Mouse (Mus musculus): ENCODE results near the gene Rhd. TPM values are rescaled to one million over a fixed set of nuclear protein-coding genes. Genes with fewer than 3 reads are reported as not detected.

The Rhd gene
- polyA plus RNA-seq, 1 experiment from 2014 or later: 587 TPM

DNA sequence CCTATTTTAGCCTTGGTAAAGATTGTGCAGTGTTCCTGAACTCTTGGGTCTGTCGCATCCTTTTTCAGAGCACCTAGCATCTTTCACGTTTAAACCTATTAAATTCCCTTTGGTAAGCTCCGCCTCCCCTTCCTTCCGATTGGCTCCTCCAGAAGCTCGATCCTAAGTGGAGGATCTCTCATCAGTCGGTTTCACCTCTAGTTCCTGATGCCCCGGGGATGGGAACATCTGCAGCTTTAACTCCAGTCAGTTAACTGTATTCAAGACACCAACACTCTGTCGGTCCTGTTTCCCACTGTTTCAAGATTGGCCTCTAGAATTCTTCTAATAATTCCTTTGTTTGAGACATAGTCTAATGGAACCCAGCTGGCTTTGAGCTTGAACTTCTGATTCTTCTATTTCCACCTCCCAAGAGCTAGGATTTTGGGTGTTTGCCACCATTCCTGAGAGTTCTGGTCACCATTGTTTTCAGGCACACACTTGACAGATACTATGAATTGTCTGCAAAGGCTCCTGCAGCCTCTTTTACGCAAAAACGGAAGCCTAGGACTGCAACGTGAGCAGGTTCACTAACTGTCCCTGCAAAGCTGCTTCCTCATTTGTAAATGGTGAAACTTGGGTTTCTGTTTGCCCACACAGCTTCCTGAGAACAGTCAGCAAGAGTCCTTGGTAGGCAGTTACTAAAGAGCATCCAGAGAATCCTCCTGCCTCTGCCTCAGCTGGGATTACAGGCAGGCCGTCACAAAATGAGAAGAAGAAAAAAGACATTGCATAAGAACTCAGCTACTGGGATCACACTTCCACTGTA, 55.6 kb downstream of the Rhd start:
- peaks cover 73% of the 10 kb centered on the region for H3K4me1 ChIP-seq (replicated peaks)
- ATAC-seq (ENCODE audit: insufficient read depth): no peak
- peaks cover 6% of the 10 kb centered on the region for H3K36me3 ChIP-seq (replicated peaks)
- no peak overlapping the region for H3K9ac ChIP-seq
- peak overlapping the region; percentile 35 for H3K4me2 ChIP-seq
- H3K4me3 ChIP-seq (replicated peaks): 0 out of 2 replicates have a peak overlapping the region, but pooled peaks have one; percentile 1
- no peaks in the 10 kb centered on the region for H3K9me3 ChIP-seq (replicated peaks)
- 17% methylated on average over 12 of the region's 12 CpGs for WGBS (ENCODE audit: insufficient replicate concordance)
- H3K27me3 ChIP-seq: no peaks in the 10 kb centered on the region
- H3K27ac ChIP-seq (replicated peaks): peak overlapping the region; percentile 70

- Histone ChIP-seq H3K36me3 (replicated peaks) (peaks cover 12% of the 10 kb centered on the region), H3K27me3 (no peaks in the 10 kb centered on the region), H3K4me1 (replicated peaks) (peaks cover 72% of the 10 kb centered on the region), H3K4me2 (no peak overlapping the region), H3K4me3 (replicated peaks) (no peak overlapping the region), H3K9me3 (replicated peaks) (no peaks in the 10 kb centered on the region), H3K27ac (replicated peaks) (peak overlapping the region; percentile 70), H3K9ac (no peak overlapping the region)
- WGBS (ENCODE audit: insufficient replicate concordance): 84% methylated on average over 6 of the region's 6 CpGs
- ATAC-seq (ENCODE audit: insufficient read depth): no peak
Observed at GRCm38 (mm10) chr4:134920631-134921030, 56.3 kb downstream of the Rhd start.

GRCm38 (mm10) chr4:134921703-134922102, 57.4 kb downstream of the Rhd start:
- WGBS (ENCODE audit: insufficient replicate concordance): 88% methylated on average over 4 of the region's 4 CpGs
- peak overlapping the region; percentile 91; the same call in 1 of the 2 replicates for H3K27ac ChIP-seq (replicated peaks)

DNA sequence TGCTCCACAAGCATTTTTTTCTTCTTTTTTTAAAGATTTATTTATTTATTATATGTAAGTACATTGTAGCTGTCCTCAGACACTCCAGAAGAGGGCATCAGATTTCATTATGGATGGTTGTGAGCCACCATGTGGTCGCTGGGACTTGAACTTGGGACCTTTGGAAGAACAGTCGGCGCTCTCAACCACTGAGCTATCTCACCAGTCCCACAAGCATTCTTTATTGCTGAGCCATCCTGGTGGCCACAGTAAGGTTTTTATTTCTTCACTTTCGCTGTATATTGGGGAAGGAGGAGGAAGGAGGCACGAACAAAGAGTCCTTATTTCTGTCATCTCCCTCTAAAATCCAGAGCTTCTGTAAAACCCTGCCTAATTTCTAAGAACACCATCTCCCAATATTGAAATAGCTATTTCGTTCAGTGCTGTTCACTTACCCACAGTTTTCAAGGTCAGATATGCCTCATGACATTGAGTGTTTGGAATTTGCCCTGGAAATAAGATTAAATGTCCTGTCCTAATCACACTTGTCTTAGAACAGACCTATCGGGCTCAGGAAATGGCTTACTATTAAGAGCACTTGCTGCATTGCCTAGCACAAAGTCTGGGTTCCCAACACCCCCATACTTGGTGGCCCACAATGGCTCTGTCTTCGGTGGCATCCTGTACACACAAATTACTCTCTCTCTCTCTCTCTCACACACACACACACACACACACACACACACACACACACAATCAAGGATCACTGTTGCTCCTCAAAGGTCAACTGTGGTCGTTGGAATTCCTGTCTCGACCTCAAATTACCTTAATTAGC, 58.0 kb downstream of the Rhd start:
- ATAC-seq (ENCODE audit: insufficient read depth): no peak
- Histone ChIP-seq H3K27me3 (no peaks in the 10 kb centered on the region), H3K27ac (replicated peaks) (peak overlapping the region; percentile 91), H3K9me3 (replicated peaks) (no peaks in the 10 kb centered on the region), H3K9ac (peak overlapping the region; percentile 73), H3K4me1 (replicated peaks) (peaks cover 69% of the 10 kb centered on the region), H3K4me2 (peak overlapping the region; percentile 80), H3K4me3 (replicated peaks) (peak overlapping the region; percentile 97), H3K36me3 (replicated peaks) (peaks cover 29% of the 10 kb centered on the region)
- WGBS (ENCODE audit: insufficient replicate concordance): 46% methylated on average over 10 of the region's 10 CpGs

More at GRCm38 (mm10) chr4:134921703-134922102, 57.4 kb downstream of the Rhd start:
- H3K27me3 ChIP-seq: no peaks in the 10 kb centered on the region
- no peak overlapping the region for H3K4me2 ChIP-seq
- peaks cover 23% of the 10 kb centered on the region for H3K36me3 ChIP-seq (replicated peaks)
- ATAC-seq (ENCODE audit: insufficient read depth): no peak
- H3K4me3 ChIP-seq (replicated peaks): no peak overlapping the region
- no peak overlapping the region for H3K9ac ChIP-seq
- H3K9me3 ChIP-seq (replicated peaks): no peaks in the 10 kb centered on the region
- H3K4me1 ChIP-seq (replicated peaks): peaks cover 71% of the 10 kb centered on the region

DNA sequence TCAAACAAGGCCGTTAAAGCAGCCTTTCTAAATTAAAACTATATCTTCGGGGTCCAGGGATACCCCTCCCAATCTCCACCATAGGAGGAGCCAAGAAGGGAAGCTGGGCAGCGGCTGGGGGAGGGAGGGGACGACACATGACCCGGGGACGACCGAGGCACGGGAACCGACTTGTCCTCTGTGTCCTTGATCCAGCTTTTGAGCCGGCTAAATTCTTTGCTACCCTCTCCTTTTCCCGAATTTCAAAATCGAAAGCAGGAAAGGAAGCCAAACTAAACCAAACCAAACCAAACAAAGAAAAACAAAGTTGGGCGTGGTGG, 58.5 kb downstream of the Rhd start:
- H3K4me3 ChIP-seq (replicated peaks): peak overlapping the region; percentile 97
- H3K36me3 ChIP-seq (replicated peaks): peaks cover 35% of the 10 kb centered on the region
- under 1% methylated on average over 13 of the region's 13 CpGs for WGBS (ENCODE audit: insufficient replicate concordance)
- H3K27me3 ChIP-seq: no peaks in the 10 kb centered on the region
- no peaks in the 10 kb centered on the region for H3K9me3 ChIP-seq (replicated peaks)
- peak; percentile 48 for ATAC-seq (ENCODE audit: insufficient read depth)
- H3K4me1 ChIP-seq (replicated peaks): peaks cover 69% of the 10 kb centered on the region
- peak overlapping the region; percentile 91 for H3K27ac ChIP-seq (replicated peaks)
- H3K9ac ChIP-seq: peak overlapping the region; percentile 73
- peak overlapping the region; percentile 80 for H3K4me2 ChIP-seq

DNA sequence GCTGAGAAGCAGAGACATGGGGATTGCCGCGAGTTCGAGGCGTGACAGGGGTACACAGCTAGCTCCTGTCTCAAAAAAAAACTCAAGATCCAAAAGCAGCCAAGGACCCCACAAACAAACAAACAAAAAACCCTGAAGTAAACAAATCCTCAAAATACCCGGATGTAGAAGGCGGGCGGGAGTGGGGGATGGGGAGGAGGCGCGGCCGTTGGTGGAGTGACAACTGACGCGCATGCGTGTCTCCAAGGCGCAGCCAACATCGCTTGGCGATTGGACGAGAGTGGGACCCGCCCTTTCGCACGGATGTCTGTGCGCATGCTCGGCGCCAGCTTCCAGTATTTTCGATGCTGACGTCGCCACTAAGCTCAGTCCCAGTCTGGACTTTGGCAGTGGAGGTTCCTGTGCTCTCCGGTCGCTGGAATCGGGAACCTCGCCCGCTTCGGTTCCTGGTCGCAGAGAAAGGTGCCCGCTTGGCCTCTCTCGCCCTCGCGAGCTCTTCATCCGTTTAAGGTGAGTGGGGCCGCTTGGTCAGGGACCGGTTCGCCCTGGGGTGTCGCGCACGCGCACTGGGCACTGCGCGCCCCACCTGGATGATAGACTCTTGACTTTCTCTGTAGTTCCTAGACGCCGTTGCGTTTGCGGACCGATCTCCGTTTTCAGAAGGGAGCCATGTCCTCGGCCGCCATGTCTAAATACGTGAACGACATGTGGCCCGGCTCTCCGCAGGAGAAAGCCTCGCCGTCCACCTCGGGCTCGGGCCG, 59.1 kb downstream of the Rhd start, which contains the start of gene Rsrp1:
Rsrp1 (plus strand) TSS at position 335 of the 761 bp plus-strand sequence.
- Histone ChIP-seq H3K27me3 (no peaks in the 10 kb centered on the region), H3K4me1 (replicated peaks) (peaks cover 69% of the 10 kb centered on the region), H3K36me3 (replicated peaks) (peaks cover 40% of the 10 kb centered on the region), H3K4me3 (replicated peaks) (peak within 1 kb of the TSS; percentile 97), H3K4me2 (peak within 1 kb of the TSS; percentile 80), H3K27ac (replicated peaks) (peak within 1 kb of the TSS; percentile 98), H3K9me3 (replicated peaks) (no peaks in the 10 kb centered on the region), H3K9ac (peak within 1 kb of the TSS; percentile 99)
- peak; percentile 83 for ATAC-seq (ENCODE audit: insufficient read depth)
- WGBS (ENCODE audit: insufficient replicate concordance): under 1% methylated on average over 64 of the region's 64 CpGs

DNA sequence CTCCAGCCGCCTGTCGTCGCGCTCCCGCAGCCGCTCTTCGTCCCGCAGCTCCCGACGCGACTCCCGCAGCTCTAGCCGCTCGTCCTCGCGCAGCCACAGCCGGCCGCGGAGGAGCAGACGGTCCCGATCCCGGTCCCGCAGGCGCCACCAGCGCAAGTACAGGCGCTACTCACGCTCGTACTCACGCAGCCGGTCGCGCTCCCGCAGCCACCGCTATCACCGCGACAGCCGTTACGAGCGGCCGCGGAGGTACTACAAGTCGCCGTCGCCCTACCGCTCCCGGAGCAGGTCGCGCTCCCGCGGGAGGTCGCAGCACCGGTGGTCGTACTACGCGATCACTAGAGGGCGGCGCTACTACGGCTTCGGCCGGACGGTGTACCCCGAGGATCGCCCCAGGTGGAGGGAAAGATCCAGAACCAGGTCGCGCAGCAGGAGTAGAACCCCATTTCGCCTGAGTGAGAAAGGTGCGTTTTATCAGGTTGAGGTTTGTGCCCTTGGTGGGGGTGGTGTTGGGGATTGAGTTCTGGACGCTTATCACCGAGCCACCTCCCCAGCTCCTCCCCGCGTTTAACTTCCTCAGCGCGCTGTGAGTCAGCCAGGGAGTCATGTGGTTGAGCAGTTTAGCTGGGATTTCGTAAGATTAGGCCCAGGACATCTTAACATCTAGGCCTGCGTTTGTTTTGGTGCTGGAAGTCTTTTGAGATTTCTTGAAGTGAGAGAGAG, 59.8 kb downstream of the Rhd start:
- ATAC-seq (ENCODE audit: insufficient read depth): peak; percentile 65
- Histone ChIP-seq H3K4me2 (peak overlapping the region; percentile 77), H3K9ac (peak overlapping the region; percentile 99), H3K27me3 (no peaks in the 10 kb centered on the region), H3K4me3 (replicated peaks) (peak overlapping the region; percentile 97), H3K27ac (replicated peaks) (peak overlapping the region; percentile 98), H3K36me3 (replicated peaks) (peaks cover 48% of the 10 kb centered on the region), H3K4me1 (replicated peaks) (peaks cover 69% of the 10 kb centered on the region), H3K9me3 (replicated peaks) (no peaks in the 10 kb centered on the region)
- WGBS (ENCODE audit: insufficient replicate concordance): under 1% methylated on average over 75 of the region's 75 CpGs

GRCm38 (mm10) chr4:134925206-134925605, 60.9 kb downstream of the Rhd start:
- H3K9me3 ChIP-seq (replicated peaks): no peaks in the 10 kb centered on the region
- H3K4me1 ChIP-seq (replicated peaks): peaks cover 69% of the 10 kb centered on the region
- H3K4me2 ChIP-seq: peak overlapping the region; percentile 77
- 47% methylated on average over 8 of the region's 8 CpGs for WGBS (ENCODE audit: insufficient replicate concordance)
- no peak for ATAC-seq (ENCODE audit: insufficient read depth)
- peak overlapping the region; percentile 61 for H3K9ac ChIP-seq
- H3K4me3 ChIP-seq (replicated peaks): peak overlapping the region; percentile 97
- peaks cover 54% of the 10 kb centered on the region for H3K36me3 ChIP-seq (replicated peaks)
- H3K27ac ChIP-seq (replicated peaks): peak overlapping the region; percentile 65
- H3K27me3 ChIP-seq: no peaks in the 10 kb centered on the region

DNA sequence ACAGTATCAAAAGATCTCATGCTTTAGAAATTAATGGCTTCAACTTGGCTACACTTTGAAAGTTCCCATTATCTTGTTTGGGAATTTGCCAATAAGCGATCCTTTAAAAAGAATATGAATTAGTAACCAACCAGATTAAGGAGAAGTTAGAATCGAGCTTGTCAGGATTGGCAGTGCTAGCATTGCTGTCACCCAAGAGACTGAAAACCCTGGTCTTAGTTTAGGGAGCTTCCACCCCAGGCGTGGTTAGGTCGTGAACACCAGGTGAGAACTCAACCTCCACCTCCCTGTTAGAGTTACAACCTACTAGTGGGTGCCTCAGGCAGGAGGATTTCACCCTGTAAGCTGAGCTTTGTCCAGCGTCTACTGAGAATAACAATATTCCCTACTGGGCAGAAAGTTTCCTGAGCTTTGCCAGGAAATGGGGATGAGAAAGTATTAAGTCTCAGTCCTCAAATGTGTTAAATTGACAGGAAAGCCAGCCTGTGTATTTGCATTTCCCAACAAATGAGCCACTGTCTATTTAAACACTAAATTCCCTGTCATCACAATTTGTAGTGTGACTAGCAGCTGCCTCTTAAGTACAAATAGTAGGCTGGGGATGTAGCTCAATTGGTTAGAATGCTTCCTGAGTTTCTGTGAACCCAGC, 63.6 kb downstream of the Rhd start:
- 67% methylated on average over 5 of the region's 5 CpGs for WGBS (ENCODE audit: insufficient replicate concordance)
- ATAC-seq (ENCODE audit: insufficient read depth): no peak
- Histone ChIP-seq H3K9ac (no peak overlapping the region), H3K36me3 (replicated peaks) (peaks cover 65% of the 10 kb centered on the region), H3K4me2 (no peak overlapping the region), H3K4me3 (replicated peaks) (no peak overlapping the region), H3K27me3 (no peaks in the 10 kb centered on the region), H3K4me1 (replicated peaks) (peaks cover 66% of the 10 kb centered on the region), H3K27ac (replicated peaks) (peak overlapping the region; percentile 100), H3K9me3 (replicated peaks) (no peaks in the 10 kb centered on the region)

DNA sequence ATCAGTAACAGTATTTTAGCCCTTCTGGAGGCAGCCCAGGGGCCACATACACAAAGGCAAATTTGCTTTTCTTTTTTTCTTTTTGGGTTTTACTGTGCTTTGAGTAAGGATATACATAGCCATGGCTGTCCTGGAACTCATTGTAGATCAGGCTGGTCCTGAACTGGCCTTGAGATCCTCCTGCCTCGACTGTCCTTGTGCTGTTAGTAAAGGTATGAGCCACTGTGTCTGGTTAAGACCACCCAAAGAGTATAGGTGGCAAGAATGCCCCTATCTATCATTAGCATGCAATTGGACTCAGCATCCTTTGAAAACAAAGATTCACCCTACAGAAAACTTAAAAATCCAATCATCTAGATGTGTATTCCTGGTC, 64.1 kb downstream of the Rhd start:
- Histone ChIP-seq H3K36me3 (replicated peaks) (peaks cover 70% of the 10 kb centered on the region), H3K9ac (no peak overlapping the region), H3K9me3 (replicated peaks) (no peaks in the 10 kb centered on the region), H3K27me3 (no peaks in the 10 kb centered on the region), H3K4me2 (0 out of 2 replicates have a peak overlapping the region, but pooled peaks have one; percentile 0), H3K4me1 (replicated peaks) (peaks cover 66% of the 10 kb centered on the region), H3K4me3 (replicated peaks) (no peak overlapping the region), H3K27ac (replicated peaks) (peak overlapping the region; percentile 100; the same call in 1 of the 2 replicates)
- WGBS (ENCODE audit: insufficient replicate concordance): 65% methylated on average over 1 of the region's 1 CpGs
- no peak for ATAC-seq (ENCODE audit: insufficient read depth)
